Mouse (Mus musculus): ENCODE measurements around the gene Uncx. TPM values are rescaled to one million over a fixed set of nuclear protein-coding genes. Genes with fewer than 3 reads are reported as not detected.

Gene Uncx
- total and polyA plus RNA-seq, 3 experiments = not detected

GRCm38 (mm10) chr5:139593746-139594145 lies 50.5 kb downstream of the Uncx start:
- no peaks in the 10 kb centered on the region for H3K4me1 ChIP-seq (ENCODE audit: control insufficient read depth, insufficient read depth, low read length)
- 14% methylated on average over 21 of the region's 21 CpGs for WGBS
- no peaks in the 10 kb centered on the region for H3K79me2 ChIP-seq (replicated peaks; ENCODE audit: control insufficient read depth, insufficient read depth, low read length)
- no peak for DNase-seq
- peaks cover 2% of the 10 kb centered on the region; the same call in 1 of the 2 replicates for H3K27me3 ChIP-seq (ENCODE audit: control insufficient read depth, insufficient read depth, low read length)
- H3K36me3 ChIP-seq (ENCODE audit: control insufficient read depth, insufficient read depth, low read length) = no peaks in the 10 kb centered on the region
- intact Hi-C loops (cut with DNase I) = no loop called here
- no peak overlapping the region for H3K9ac ChIP-seq (ENCODE audit: low read depth, low read length)
- H3K4me3 ChIP-seq = no peak overlapping the region
- no peak overlapping the region for H3K27ac ChIP-seq
- no peak for TF ChIP-seq EP300 (IDR thresholded peaks at IDR 0.05; ENCODE audit: insufficient read depth, low read depth, low read length)
- TF ChIP-seq POLR2A (IDR thresholded peaks at IDR 0.05; ENCODE audit: insufficient read depth, low read depth, low read length) = no peak
- TF ChIP-seq CTCF (IDR thresholded peaks at IDR 0.05) = no peak

GRCm38 (mm10) chr5:139595001-139595400 lies 51.7 kb downstream of the Uncx start:
- intact Hi-C loops (cut with DNase I) = no loop called here
- no peak for TF ChIP-seq EP300 (IDR thresholded peaks at IDR 0.05; ENCODE audit: insufficient read depth, low read depth, low read length)
- TF ChIP-seq POLR2A (IDR thresholded peaks at IDR 0.05; ENCODE audit: insufficient read depth, low read depth, low read length) = no peak
- TF ChIP-seq CTCF (IDR thresholded peaks at IDR 0.05) = no peak
- Histone ChIP-seq H3K36me3 (ENCODE audit: control insufficient read depth, insufficient read depth, low read length) (no peaks in the 10 kb centered on the region), H3K27me3 (ENCODE audit: control insufficient read depth, insufficient read depth, low read length) (peaks cover 4% of the 10 kb centered on the region; the same call in 1 of the 2 replicates), H3K27ac (no peak overlapping the region), H3K79me2 (replicated peaks; ENCODE audit: control insufficient read depth, insufficient read depth, low read length) (no peaks in the 10 kb centered on the region), H3K4me1 (ENCODE audit: control insufficient read depth, insufficient read depth, low read length) (no peaks in the 10 kb centered on the region), H3K9ac (ENCODE audit: low read depth, low read length) (no peak overlapping the region), H3K4me3 (no peak overlapping the region)
- 72% methylated on average over 14 of the region's 14 CpGs for WGBS
- no peak for DNase-seq

Other genes with a start within 250 kb of the Uncx start
- 1 to 10 TPM; 1.5 to 1.7 TPM for gene Adap1, start 217.9 kb upstream of the Uncx start, total RNA-seq (2021)
- 2.7 and 2.8 TPM in 2 replicates for gene Adap1, start 217.9 kb upstream of the Uncx start, polyA plus RNA-seq (2012; rRNA removed)
- gene Cox19, start 192.1 kb upstream of the Uncx start, total RNA-seq (2021) = 10 to 100 TPM; 82.8 to 94.8 TPM
- gene Cox19, start 192.1 kb upstream of the Uncx start, polyA plus RNA-seq (2012; rRNA removed) = 110 and 112 TPM in 2 replicates
- not detected for gene Cyp2w1, start 190.9 kb upstream of the Uncx start, total RNA-seq (2021)
- gene Cyp2w1, start 190.9 kb upstream of the Uncx start, polyA plus RNA-seq (2012; rRNA removed) = not detected in 2 replicates
- 10 to 100 TPM; 42.9 to 56.6 TPM for gene Gpr146, start 165.8 kb upstream of the Uncx start, total RNA-seq (2021)
- 62.4 and 77.0 TPM in 2 replicates for gene Gpr146, start 165.8 kb upstream of the Uncx start, polyA plus RNA-seq (2012; rRNA removed)
- 1 to 10 TPM in 1 of 2 experiments, under 1 TPM in 1; 0.68 to 1.1 TPM for gene C130050O18Rik, start 138.2 kb upstream of the Uncx start, total RNA-seq (2021)
- 0.98 and 1.1 TPM in 2 replicates for gene C130050O18Rik, start 138.2 kb upstream of the Uncx start, polyA plus RNA-seq (2012; rRNA removed)
- 1 to 10 TPM; 1.4 to 1.5 TPM for gene Gper1, start 120.3 kb upstream of the Uncx start, total RNA-seq (2021)
- gene Gper1, start 120.3 kb upstream of the Uncx start, polyA plus RNA-seq (2012; rRNA removed) = 2.0 and 4.9 TPM in 2 replicates
- 1 to 10 TPM; 4.9 to 5.6 TPM for gene 3110082I17Rik, start 83.0 kb upstream of the Uncx start, total RNA-seq (2021)
- 5.4 and 5.7 TPM in 2 replicates for gene 3110082I17Rik, start 83.0 kb upstream of the Uncx start, polyA plus RNA-seq (2012; rRNA removed)
- gene Zfand2a, start 58.9 kb upstream of the Uncx start, total RNA-seq (2021) = 10 to 100 TPM; 14.0 to 16.7 TPM
- 12.0 and 17.6 TPM in 2 replicates for gene Zfand2a, start 58.9 kb upstream of the Uncx start, polyA plus RNA-seq (2012; rRNA removed)
- 1 to 10 TPM; 1.9 to 2.0 TPM for gene Micall2, start 192.8 kb downstream of the Uncx start, total RNA-seq (2021)
- gene Micall2, start 192.8 kb downstream of the Uncx start, polyA plus RNA-seq (2012; rRNA removed) = 2.9 and 3.3 TPM in 2 replicates
- 10 to 100 TPM; 40.2 to 40.9 TPM for gene Ints1, start 232.2 kb downstream of the Uncx start, total RNA-seq (2021)
- gene Ints1, start 232.2 kb downstream of the Uncx start, polyA plus RNA-seq (2012; rRNA removed) = 35.1 and 40.3 TPM in 2 replicates
- gene Mafk, start 248.0 kb downstream of the Uncx start, total RNA-seq (2021) = 10 to 100 TPM; 33.2 to 34.1 TPM
- 22.8 and 23.6 TPM in 2 replicates for gene Mafk, start 248.0 kb downstream of the Uncx start, polyA plus RNA-seq (2012; rRNA removed)

Data from heart, adult 2 months (tissue).